10 mouse cellular contexts compared by ENCODE assay signal in genomic region chr5:64576426-64577262, GRCm38 (mm10).
DNase-seq lines count a peak whose midpoint lies in the region; ATAC-seq and TF ChIP-seq lines count a peak whose summit lies in the region.
"Had no signal": no experiment of that assay in that cellular context is flagged by ENCODE, and none has a peak within 500 bp of the region (broad histone marks: within the 10 kb centered on the region; RNA-seq: fewer than 3 reads in every experiment).

No protein-coding gene starts in this region.

- H3K9me3 ChIP-seq in kidney, embryonic 16.5 days (ENCODE audit: low read length), result no peaks in the 10 kb centered on the region
- no peaks in the 10 kb centered on the region for H3K9me3 ChIP-seq in embryonic facial prominence, embryonic 14.5 days (ENCODE audit: control insufficient read depth, low read length)

- no peaks in the 10 kb centered on the region for H3K36me3 ChIP-seq in kidney, embryonic 16.5 days (ENCODE audit: insufficient read depth, low read length)
- no peaks in the 10 kb centered on the region for H3K36me3 ChIP-seq in kidney, adult 2 months (ENCODE audit: control insufficient read depth, insufficient read depth, low read length)
- H3K36me3 ChIP-seq in embryonic facial prominence, embryonic 14.5 days (ENCODE audit: control insufficient read depth, insufficient read depth, low read length), result no peaks in the 10 kb centered on the region

- no peak overlapping the region for H3K4me3 ChIP-seq in kidney, embryonic 16.5 days (ENCODE audit: low read length)
- no peak overlapping the region for H3K4me3 ChIP-seq in kidney, adult 2 months (ENCODE audit: insufficient read depth, low read depth, low read length)
- H3K4me3 ChIP-seq in embryonic facial prominence, embryonic 14.5 days (ENCODE audit: low read depth, low read length), result no peak overlapping the region

- WGBS in kidney, embryonic 16.5 days, result 63% methylated on average over 19 of the region's 19 CpGs
- 80% methylated on average over 19 of the region's 19 CpGs for WGBS in kidney, adult 2 months
- WGBS in embryonic facial prominence, embryonic 14.5 days, result 70% methylated on average over 19 of the region's 19 CpGs

- peak overlapping the region; percentile 57; the same call in 1 of the 2 replicates for H3K27ac ChIP-seq in kidney, embryonic 16.5 days (ENCODE audit: low read length)
- no peak overlapping the region for H3K27ac ChIP-seq in kidney, adult 2 months (ENCODE audit: insufficient read depth, low read depth, low read length)
- H3K27ac ChIP-seq in embryonic facial prominence, embryonic 14.5 days (replicated peaks; ENCODE audit: low read depth, low read length), result no peak overlapping the region; the same call in 1 of the 2 replicates
- H3K27ac ChIP-seq: hindbrain, embryonic 14.5 days; macrophage had no signal

- no peak overlapping the region for H3K9ac ChIP-seq in kidney, embryonic 16.5 days (replicated peaks; ENCODE audit: low read length)
- H3K9ac ChIP-seq in embryonic facial prominence, embryonic 14.5 days (ENCODE audit: low read depth, low read length), result no peak overlapping the region
- H3K9ac ChIP-seq: hindbrain, embryonic 14.5 days had no signal

- peaks cover 60% of the 10 kb centered on the region for H3K4me1 ChIP-seq in kidney, embryonic 16.5 days (ENCODE audit: insufficient read depth, low read length)
- peaks cover 19% of the 10 kb centered on the region; the same call in 1 of the 2 replicates for H3K4me1 ChIP-seq in kidney, adult 2 months (ENCODE audit: control insufficient read depth, insufficient read depth, low read length)
- peaks cover 18% of the 10 kb centered on the region for H3K4me1 ChIP-seq in embryonic facial prominence, embryonic 14.5 days (ENCODE audit: control insufficient read depth, insufficient read depth, low read length)

- no peak for ATAC-seq in kidney, embryonic 16.5 days (ENCODE audit: low FRiP score, low TSS enrichment)
- no peak for ATAC-seq in embryonic facial prominence, embryonic 14.5 days (ENCODE audit: low read depth)
- ATAC-seq in megakaryocyte progenitor cell, adult 5-6 weeks (replicated peaks; ENCODE audit: poor library complexity), result peak; percentile 54

- TF ChIP-seq CTCF in kidney, adult 2 months (conservative IDR thresholded peaks at IDR 0.05; ENCODE audit: insufficient read depth, insufficient read length, low read depth, low read length), result no peak

- no peak for TF ChIP-seq POLR2A in kidney, adult 2 months (IDR thresholded peaks at IDR 0.05; ENCODE audit: low read depth, low read length)

- no peak overlapping the region for H3K4me2 ChIP-seq in kidney, embryonic 16.5 days (replicated peaks; ENCODE audit: low read depth, low read length)
- no peak overlapping the region for H3K4me2 ChIP-seq in embryonic facial prominence, embryonic 14.5 days (ENCODE audit: low read depth, low read length)
- H3K4me2 ChIP-seq: hindbrain, embryonic 14.5 days had no signal

- DNase-seq in adrenal gland, adult (ENCODE audit: inconsistent age in 2 of 2, low spot score in 1 of 2), result peak; percentile 58 to 84
- no peak for DNase-seq in adrenal gland, adult 8-10 months
- no peak for DNase-seq in kidney, adult 2 months
- DNase-seq in embryonic facial prominence, embryonic 14.5 days (ENCODE audit: low spot score), result peak; percentile 28
- DNase-seq in ovary, postnatal 14 days (ENCODE audit: low spot score), result no peak
- no peak for DNase-seq in embryo, embryonic 9.5 days (ENCODE audit: extremely low spot score)

- H3K27me3 ChIP-seq in kidney, embryonic 16.5 days (ENCODE audit: insufficient read depth, low read length), result no peaks in the 10 kb centered on the region
- H3K27me3 ChIP-seq in kidney, adult 2 months (replicated peaks; ENCODE audit: control insufficient read depth, insufficient read depth, low read length), result no peaks in the 10 kb centered on the region
- H3K27me3 ChIP-seq in embryonic facial prominence, embryonic 14.5 days (replicated peaks; ENCODE audit: control insufficient read depth, insufficient read depth, low read length), result no peaks in the 10 kb centered on the region

Comparison
In these comparisons a context has a peak if more than half of its experiments do, and no peak if none do; other contexts are left out.
1. DNase-seq: peak in adrenal gland, adult (2 of 2) and embryonic facial prominence, embryonic 14.5 days (single experiment); none in adrenal gland, adult 8-10 months (single experiment), kidney, adult 2 months (single experiment), ovary, postnatal 14 days (single experiment) and embryo, embryonic 9.5 days (single experiment).